Mouse (Mus musculus) embryo, embryonic 10.5 days (tissue): ENCODE results near the gene Disp3.
A peak's percentile ranks its signal among the peaks of the same experiment; 100 is the strongest.

Experiments used
- DNase-seq: peaks from one replicate; pipeline ENCODE4 v3.0.0-alpha.2; 2015; ENCODE audit warnings: low spot score

Disp3 gene

GRCm38 (mm10) chr4:148291080-148291479 lies 3.3 kb upstream of the Disp3 start:
- no peak for DNase-seq

- peak; percentile 93 for DNase-seq
Measured at GRCm38 (mm10) chr4:148288055-148288549, 337 bp upstream of the Disp3 start.

GRCm38 (mm10) chr4:148287041-148287440 lies 724 bp downstream of the Disp3 start:
- DNase-seq: no peak

- peak; percentile 83 for DNase-seq
Measured at GRCm38 (mm10) chr4:148286226-148287031, 1.3 kb downstream of the Disp3 start.

- peak; percentile 11 for DNase-seq
Measured at GRCm38 (mm10) chr4:148284219-148284618, 3.5 kb downstream of the Disp3 start.

GRCm38 (mm10) chr4:148276816-148277491 lies 10.8 kb downstream of the Disp3 start:
- DNase-seq: no peak

GRCm38 (mm10) chr4:148274671-148275070 lies 13.1 kb downstream of the Disp3 start:
- DNase-seq: no peak

- no peak for DNase-seq
Measured at GRCm38 (mm10) chr4:148273229-148273628, 14.5 kb downstream of the Disp3 start.

- DNase-seq: peak; percentile 22
Measured at GRCm38 (mm10) chr4:148271656-148272055, 16.1 kb downstream of the Disp3 start.

- no peak for DNase-seq
Measured at GRCm38 (mm10) chr4:148266973-148267507, 20.7 kb downstream of the Disp3 start.

- no peak for DNase-seq
Measured at GRCm38 (mm10) chr4:148259941-148260340, 27.8 kb downstream of the Disp3 start.

- peak; percentile 49 for DNase-seq
Measured at GRCm38 (mm10) chr4:148249341-148249740, 38.4 kb downstream of the Disp3 start.

- no peak for DNase-seq
Measured at GRCm38 (mm10) chr4:148240387-148240786, 47.4 kb downstream of the Disp3 start.

- DNase-seq: no peak
Measured at GRCm38 (mm10) chr4:148239474-148240130, 48.2 kb downstream of the Disp3 start.

GRCm38 (mm10) chr4:148238919-148239318 lies 48.8 kb downstream of the Disp3 start:
- DNase-seq: no peak

- no peak for DNase-seq
Measured at GRCm38 (mm10) chr4:148238218-148238617, 49.5 kb downstream of the Disp3 start.

GRCm38 (mm10) chr4:148236664-148237063 lies 51.1 kb downstream of the Disp3 start:
- no peak for DNase-seq

GRCm38 (mm10) chr4:148233061-148233460 lies 54.7 kb downstream of the Disp3 start:
- no peak for DNase-seq

- no peak for DNase-seq
Measured at GRCm38 (mm10) chr4:148232615-148233014, 55.1 kb downstream of the Disp3 start.

- DNase-seq: no peak
Measured at GRCm38 (mm10) chr4:148232124-148232523, 55.6 kb downstream of the Disp3 start.

- peak; percentile 86 for DNase-seq
Measured at GRCm38 (mm10) chr4:148229646-148230045, 58.1 kb downstream of the Disp3 start.

- DNase-seq: no peak
Measured at GRCm38 (mm10) chr4:148222983-148223382, 64.8 kb downstream of the Disp3 start.
